Mouse (Mus musculus) forelimb bud, embryonic 11.5 days (tissue): ENCODE measurements around the gene Esm1.

Experiments
- DNase-seq: peaks from one replicate; pipeline ENCODE4 v3.0.0-alpha.2; 2012; ENCODE audit warnings: low read depth, low spot score

Gene Esm1

DNA sequence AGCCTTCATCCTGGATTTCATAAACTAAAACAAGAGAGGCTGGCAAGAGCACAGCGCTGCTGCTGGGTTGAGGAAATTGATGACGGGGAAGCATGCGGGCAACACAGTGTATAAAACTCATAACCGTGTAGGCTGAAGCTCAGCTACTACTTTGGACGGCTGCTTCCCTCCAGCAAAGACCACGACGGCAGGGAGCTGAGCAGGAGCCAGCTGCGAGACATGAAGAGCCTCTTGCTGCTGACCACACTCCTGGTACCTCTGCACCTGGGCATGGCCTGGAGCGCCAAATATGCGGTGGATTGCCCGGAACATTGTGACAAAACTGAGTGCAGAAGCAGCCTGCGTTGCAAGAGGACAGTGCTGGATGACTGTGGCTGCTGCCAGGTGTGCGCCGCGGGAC lies at the start of gene Esm1:
TSS of gene Esm1 (plus strand) at position 36 of the 400 bp plus-strand sequence.
- no peak for DNase-seq

DNA sequence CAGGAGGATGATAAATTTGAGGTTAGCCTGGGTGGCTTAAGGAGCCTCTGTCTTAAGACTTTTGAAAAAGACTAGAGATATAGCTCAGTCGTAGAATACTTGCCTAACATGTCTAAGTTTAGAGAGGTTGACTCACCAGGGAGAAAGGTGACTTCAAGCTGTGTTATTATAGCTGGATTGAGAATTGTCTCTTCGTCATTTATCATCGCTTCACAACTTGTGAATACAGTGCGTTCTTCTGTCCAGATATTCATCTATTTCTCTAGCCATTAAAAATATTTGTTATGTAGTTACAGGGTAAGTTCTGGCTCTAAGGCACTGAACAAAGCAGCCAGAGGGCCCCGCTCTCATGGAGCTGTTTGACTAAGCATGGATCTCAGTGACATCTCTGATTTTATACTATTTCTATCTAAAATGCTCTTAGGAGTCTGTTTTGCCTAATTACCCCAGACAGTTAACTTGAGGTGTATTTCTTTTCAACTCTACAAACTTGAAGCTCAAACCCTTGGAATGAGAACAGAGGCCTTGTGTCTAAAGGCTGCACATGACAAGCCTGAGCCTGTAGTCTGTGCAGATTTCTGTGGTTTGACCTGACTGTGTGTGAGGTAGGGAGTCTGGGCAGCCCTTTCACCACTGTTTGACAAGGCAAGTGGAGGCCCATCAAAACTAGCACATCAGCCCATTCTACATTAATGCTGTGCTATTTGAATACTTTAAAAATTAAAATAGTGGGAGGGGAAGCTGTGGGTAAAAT lies 45.0 kb upstream of the Esm1 start:
- DNase-seq, result no peak

- DNase-seq, result no peak
Measured at GRCm38 (mm10) chr13:113168018-113168534, 41.4 kb upstream of the Esm1 start.

DNA sequence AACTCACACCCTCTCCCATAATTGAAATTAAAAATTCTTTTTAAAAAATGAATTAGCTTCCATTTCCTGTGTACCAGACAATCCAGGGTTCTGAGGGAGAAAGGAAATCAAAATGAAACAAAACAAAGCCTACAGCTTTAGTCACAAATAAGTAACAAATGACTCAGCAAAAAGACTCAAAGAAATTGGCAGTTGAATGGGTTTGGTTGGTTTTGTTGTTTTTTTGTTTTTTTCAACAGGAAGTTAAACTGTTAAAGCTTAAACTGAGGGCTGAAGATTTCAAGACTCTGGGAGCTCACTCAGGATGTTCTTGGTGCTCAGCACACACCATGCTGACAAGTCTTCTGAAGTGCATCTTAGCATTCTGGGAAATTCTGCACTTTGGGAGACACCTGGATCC lies 39.2 kb upstream of the Esm1 start:
- no peak for DNase-seq

GRCm38 (mm10) chr13:113174162-113174561 lies 35.3 kb upstream of the Esm1 start:
- DNase-seq, result no peak

DNA sequence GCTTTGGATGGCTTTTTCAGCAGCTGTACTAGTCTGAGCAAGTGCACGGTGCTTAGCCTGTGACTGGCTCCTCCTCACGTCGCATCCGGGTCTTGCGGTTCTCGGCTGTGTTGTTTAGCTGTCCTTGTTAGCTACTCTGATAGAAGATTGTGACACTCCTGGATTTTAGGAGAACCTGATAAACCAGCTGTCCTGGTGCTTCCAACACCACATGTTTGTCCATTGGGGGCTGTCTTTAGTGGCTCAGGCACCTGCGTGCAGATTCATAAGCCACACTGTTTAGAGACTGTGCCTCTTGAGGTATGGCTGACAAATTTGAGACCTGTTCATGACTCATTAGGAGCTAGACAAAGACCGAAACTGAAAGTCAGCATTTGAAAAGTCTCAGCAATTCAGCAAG lies 26.1 kb upstream of the Esm1 start:
- DNase-seq, result no peak

DNA sequence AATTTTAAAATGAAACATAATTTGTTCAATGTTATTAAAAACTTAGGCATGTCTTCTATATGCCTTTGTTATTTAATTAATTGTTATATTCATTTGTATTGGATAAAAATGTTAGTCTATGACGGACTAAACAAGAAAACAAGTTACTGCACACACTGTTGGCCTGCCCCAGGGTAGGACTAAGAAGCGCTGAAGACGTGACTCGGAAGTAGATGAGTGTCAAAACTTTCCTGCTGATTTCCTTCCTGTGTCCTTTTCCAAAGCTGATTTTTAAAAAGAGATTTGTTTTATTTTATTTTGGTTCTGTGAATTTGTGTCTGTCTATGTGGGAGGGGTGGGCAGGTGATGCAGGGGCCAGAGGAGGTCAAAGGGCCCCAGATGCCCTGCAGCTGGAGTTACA lies 25.7 kb upstream of the Esm1 start:
- DNase-seq, result no peak

- no peak for DNase-seq
Measured at GRCm38 (mm10) chr13:113196808-113197674, 12.4 kb upstream of the Esm1 start.

DNA sequence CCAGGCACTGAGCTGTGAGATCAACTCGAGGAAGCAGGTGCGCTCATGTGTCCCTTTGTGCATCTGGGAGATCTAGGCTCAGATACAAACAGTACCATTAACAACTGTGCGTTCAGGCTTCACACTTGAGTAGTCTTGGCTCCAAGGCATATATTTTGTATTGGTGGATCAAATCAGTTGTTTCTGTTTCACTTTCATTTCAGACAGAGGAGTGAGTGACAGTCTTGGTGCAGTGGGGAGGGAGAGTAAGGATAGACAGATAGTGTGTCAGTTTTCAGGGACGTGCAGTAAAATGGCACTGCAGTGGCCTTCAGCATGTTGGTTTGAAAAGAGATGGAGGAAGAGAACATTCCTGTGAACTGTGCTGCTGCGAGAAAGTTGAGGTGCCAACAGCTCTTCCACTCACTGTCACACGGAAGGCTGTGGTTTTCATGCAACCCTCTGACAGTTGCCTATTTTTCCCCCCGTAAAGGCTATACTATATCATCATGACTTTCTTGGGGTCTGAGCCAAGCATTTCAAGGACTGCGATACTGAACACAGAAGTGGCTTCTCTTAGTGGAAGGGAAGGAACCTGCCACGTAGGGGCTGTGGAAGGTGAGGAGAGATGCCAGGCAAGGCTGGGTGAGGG lies 11.5 kb upstream of the Esm1 start:
- no peak for DNase-seq

- no peak for DNase-seq
Measured at GRCm38 (mm10) chr13:113199331-113199730, 10.1 kb upstream of the Esm1 start.

GRCm38 (mm10) chr13:113200726-113201125 lies 8.7 kb upstream of the Esm1 start:
- DNase-seq, result peak; percentile 72

DNA sequence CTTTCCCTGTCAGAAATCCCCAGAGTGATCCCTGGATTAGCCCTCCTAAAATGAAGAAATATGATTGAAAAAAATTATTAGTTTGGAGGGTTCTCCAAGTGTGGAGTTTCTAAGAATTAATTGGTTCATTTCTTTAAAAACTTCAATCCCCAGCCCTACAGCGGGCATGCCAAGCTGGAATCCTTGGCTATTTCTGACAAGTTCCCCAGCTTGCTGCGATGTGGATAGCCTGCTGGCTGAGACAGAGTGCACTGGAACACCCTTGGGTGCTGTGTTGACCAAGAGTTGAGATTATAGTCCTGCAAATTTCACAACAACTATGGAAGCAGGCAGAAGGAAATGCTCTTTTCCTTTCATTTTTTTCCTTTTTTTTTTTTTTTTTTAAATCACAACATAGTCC lies 7.8 kb upstream of the Esm1 start:
- no peak for DNase-seq

DNA sequence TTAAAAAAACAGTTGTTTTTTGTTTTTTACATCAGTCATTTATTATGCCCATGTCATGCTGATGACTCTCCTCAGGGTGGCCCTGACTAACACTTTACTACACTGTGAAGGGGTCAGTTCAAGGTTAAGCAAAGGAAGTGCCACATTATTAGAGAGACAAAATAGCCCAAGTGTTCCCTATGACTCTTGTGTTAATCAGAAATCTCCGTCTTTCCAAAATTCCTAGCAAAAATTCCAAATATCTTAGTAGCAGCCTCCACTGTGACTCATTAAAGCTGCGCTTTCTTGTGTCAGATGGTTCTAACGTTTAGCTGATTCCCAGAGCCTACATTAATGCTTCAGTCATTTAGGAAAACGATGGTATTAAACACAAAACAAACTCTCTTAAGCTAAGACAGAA lies 7.3 kb upstream of the Esm1 start:
- DNase-seq, result no peak

DNA sequence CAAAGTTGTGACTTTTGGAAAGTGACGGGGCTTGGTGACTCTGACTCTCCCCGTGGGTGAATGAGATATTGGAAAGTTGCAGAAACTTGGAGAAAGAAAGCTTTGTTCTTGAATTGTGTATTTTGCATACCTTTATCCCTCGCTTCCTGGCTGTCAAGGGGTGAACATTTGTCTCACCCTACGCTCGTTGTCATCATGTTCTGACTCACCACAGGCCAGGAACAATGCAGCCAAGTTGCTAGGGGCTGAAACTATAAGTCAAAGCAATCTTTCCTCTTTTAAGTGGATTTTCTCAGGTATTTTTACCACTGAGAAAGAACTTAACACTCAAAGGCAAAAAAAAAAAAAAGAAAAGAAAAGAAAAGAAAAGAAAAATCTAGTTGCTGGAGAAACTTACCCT lies 6.3 kb upstream of the Esm1 start:
- DNase-seq, result no peak

DNA sequence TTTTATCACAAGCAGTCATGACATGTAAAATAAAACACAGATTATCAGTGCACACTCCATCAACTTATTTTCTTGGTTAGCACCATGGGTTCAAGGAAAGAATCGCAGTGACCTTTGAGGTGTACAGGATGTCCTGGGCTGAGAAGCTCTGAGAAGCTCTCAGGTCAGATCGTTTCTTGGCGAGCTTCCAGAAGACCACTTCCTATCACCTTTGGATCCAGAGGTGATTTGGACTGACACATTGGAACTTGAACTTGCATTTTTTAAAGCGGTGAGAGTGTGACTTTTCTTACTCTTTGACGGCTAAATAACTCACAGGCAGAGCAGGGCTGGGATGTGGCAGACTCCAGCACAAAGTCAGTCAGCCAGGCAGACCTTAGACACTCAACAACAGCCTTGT lies 4.1 kb upstream of the Esm1 start:
- no peak for DNase-seq

DNA sequence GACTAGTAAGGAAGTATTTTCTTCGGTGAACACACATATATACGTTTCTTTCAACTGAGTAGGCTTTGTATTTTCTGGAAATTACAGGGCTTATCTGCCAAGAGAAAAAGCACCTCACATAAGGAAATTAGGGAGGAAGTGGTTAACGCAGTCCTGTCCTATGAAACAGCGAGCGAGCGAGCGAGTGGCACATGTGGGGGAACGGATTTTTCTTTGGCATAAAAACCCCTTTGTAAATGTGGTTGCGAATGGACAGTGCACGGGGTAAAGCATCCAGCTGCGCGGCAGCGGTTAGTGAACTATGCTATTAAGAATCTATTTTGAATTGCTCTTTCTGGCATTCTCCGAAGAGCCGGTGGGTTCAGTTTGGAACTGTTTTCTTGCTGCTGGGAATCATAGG lies 1.9 kb downstream of the Esm1 start:
- DNase-seq, result no peak

DNA sequence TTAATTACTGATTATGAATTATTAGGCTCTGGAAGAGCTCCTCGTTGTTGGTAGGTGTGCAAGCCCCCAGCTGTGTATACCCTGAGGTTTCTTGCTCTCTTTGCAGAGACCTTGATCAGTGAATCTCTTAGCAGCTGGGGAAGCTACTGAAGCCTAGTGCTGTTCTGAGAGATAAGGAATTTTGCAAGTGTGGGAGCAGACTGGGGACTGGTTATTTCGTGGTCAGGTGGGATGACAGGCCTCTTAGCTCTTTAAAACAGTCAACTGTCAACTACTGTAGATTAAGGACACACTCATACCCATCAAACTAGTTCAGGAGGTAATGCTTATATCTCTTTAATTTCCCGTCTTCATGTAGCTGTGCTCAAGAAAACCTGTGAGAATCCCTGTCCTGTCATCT lies 2.9 kb downstream of the Esm1 start:
- no peak for DNase-seq

DNA sequence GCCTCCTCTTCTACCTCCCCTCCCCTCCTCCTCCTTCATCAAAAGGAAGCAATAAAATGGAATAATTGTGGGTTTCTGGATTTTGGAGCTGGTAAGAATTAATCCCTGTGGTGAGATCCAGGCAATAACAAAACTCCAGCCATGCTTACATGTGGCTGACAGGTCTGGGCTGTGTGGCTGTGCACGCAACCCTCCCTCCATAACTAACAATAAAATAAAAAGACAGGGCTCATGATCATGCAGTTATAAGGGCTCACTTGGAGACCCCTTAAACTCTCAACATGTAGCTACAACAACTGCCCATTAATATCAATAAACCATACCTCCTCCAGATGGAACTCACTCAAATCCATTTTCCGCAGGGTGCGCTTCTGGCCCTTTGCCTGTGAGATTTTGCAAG lies 4.4 kb downstream of the Esm1 start:
- no peak for DNase-seq

- no peak for DNase-seq
Measured at GRCm38 (mm10) chr13:113221851-113222250, 12.4 kb downstream of the Esm1 start.

GRCm38 (mm10) chr13:113224105-113224504 lies 14.6 kb downstream of the Esm1 start:
- DNase-seq, result no peak

GRCm38 (mm10) chr13:113225811-113226210 lies 16.4 kb downstream of the Esm1 start, which contains the start of gene Gzmk:
TSS of gene Gzmk (minus strand) at chr13:113225908.
- peak; percentile 32 for DNase-seq

DNA sequence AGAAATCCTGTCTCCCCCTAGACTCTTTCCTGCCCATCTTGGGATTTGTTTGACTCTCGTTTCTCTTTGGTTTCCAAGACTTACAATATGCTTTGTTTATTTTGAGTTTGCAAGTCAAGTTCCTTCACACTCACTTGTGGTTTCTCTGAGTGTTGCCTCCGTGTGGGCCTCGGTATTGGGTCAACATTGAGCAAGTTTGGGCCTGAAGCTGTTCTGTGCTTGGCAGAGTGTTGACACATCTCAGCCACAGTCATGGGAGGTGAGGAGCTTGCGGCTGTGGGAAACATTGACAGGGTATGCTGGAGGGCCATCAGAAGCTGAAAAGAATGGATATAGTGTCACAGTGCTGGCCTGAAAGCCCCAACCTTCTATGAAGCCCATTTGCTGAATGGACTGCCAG lies 17.6 kb downstream of the Esm1 start:
- DNase-seq, result no peak
